Mouse (Mus musculus) heart, adult 2 months (tissue): Measurements from ENCODE around the gene Mrpl22.

ENCODE experiments used
- CTCF ChIP-seq: fragments of 200-600 bp; IDR thresholded peaks from 2 replicates; pipeline ENCODE4 v1.8.1; 2022; ENCODE audit warnings: antibody characterized with exemption, mild to moderate bottlenecking, moderate library complexity
- POLR2A ChIP-seq: fragments of 200-500 bp; IDR thresholded peaks from 2 replicates; pipeline ENCODE4 v1.6.1; 2011; ENCODE audit warnings: mild to moderate bottlenecking, low read depth, low read length, control low read depth; ENCODE audit not compliant: insufficient read depth

DNA sequence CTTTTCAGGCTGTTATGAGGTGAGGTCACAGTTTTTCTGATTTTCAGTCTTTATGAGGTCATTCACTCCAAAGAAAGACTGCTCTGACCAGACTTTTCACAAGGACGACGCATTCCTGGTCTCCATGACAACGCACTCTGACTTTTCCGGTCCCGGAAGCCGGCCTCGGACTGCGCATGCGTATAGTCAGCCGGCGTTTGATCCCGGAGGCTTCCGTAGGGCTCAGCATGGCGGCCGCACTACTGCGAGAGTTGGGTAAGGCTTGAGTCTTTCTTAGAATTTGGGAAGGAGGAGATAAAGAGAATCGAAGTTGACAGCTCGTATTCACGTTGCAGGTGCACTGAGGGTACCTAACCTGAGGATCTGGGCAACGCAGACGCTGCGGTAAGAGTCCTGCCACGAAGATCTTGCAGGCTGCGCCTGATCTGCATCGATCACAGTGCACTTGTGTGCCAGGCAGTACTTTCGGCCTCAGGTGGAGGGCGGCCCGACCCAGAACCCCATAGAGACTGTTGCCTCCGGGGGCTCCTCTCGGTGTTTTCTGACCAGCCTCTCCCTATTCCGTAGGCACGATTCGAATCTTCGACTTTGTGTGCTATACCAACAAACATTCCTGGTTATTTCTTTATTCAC is at the start of gene Mrpl22:
- TF ChIP-seq CTCF: no peak
- TF ChIP-seq POLR2A: peak; percentile 88
